11 mouse cellular contexts compared by ENCODE assay signal in the genomic region with DNA sequence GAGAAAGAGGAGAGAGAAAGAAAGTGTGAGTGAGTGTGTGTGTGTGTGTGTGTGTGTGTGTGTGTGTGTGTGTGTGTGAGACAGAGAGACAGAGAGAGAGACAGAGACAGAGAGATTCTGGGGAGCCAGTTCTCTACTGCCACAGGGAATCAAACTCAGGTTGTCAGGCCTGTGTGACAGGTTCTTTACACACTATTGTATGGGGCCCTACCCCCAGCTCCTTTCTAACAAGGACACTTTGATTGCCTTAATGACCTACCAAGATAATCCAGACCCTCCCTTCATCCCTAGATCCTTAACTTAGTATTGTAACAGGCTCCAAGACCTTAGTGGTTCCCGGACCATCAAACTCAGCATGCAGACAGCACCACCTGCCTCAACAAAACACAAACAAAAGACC.
"Had no signal": no experiment of that assay in that cellular context is flagged by ENCODE, and none has a peak within 500 bp of the region (broad histone marks: within the 10 kb centered on the region; RNA-seq: fewer than 3 reads in every experiment).

No protein-coding gene starts in this region.

- H3K27ac ChIP-seq: liver, embryonic 13.5 days; midbrain, embryonic 13.5 days; neural tube, embryonic 15.5 days had no signal

- H3K36me3 ChIP-seq: limb, embryonic 12.5 days; liver, embryonic 13.5 days; midbrain, embryonic 13.5 days; neural tube, embryonic 15.5 days had no signal

- H3K9me3 ChIP-seq: limb, embryonic 12.5 days; liver, embryonic 13.5 days; midbrain, embryonic 13.5 days; neural tube, embryonic 15.5 days had no signal

- ATAC-seq: inflammation-experienced regulatory T-cells, adult 6 months; liver, postnatal 0 days; midbrain, embryonic 13.5 days had no signal

- H3K9ac ChIP-seq: limb, embryonic 12.5 days; liver, embryonic 13.5 days; liver, postnatal 0 days; midbrain, embryonic 13.5 days; neural tube, embryonic 15.5 days had no signal

- H3K4me2 ChIP-seq: limb, embryonic 12.5 days; liver, embryonic 13.5 days; midbrain, embryonic 13.5 days; neural tube, embryonic 15.5 days had no signal

- H3K4me3 ChIP-seq: limb, embryonic 12.5 days; liver, embryonic 13.5 days; midbrain, embryonic 13.5 days; neural tube, embryonic 15.5 days had no signal

- DNase-seq: layer of hippocampus, postnatal 36 days; liver; liver, embryonic 13.5 days; liver, postnatal 0 days; right cerebral cortex, adult 18-20 months; right cerebral cortex, postnatal 25 days; thymus, postnatal 36 days had no signal

- H3K27me3 ChIP-seq: limb, embryonic 12.5 days; liver, embryonic 13.5 days; midbrain, embryonic 13.5 days; neural tube, embryonic 15.5 days had no signal

- H3K4me1 ChIP-seq: midbrain, embryonic 13.5 days had no signal
